Mouse (Mus musculus) G1E (cell line): ENCODE results near the gene Vps37c.

Experiments
- CTCF ChIP-seq: IDR thresholded peaks from 2 replicates; pipeline ENCODE4 v1.5.1; 2012; ENCODE audit warnings: low read depth, low read length, inconsistent platforms, mixed read lengths
- GATA1 ChIP-seq: IDR thresholded peaks from 2 replicates; pipeline ENCODE4 v1.6.1; 2012; ENCODE audit warnings: borderline replicate concordance, low read length, inconsistent platforms, mixed read lengths
- TAL1 ChIP-seq: conservative IDR thresholded peaks from 2 replicates; pipeline ENCODE4 v1.6.1; 2012; ENCODE audit warnings: low read depth, low read length, inconsistent platforms, mixed read lengths

- TF ChIP-seq CTCF = no peak
- no peak for TF ChIP-seq GATA1
- TF ChIP-seq TAL1 = no peak
Observed at GRCm38 (mm10) chr19:10689470-10690166, 1.1 kb downstream of the Vps37c start.
